Mouse (Mus musculus) embryonic facial prominence, embryonic 12.5 days (tissue): Measurements from ENCODE around the gene Ccdc8. TPM values are rescaled to one million over a fixed set of nuclear protein-coding genes. Genes with fewer than 3 reads are reported as not detected.

Experiments used
- ATAC-seq: fragments of 200-750 bp; cut with Nextera tagmentation; 2 replicates; pipeline ENCODE4 v1.8.0; 2017; ENCODE audit not compliant: insufficient number of reproducible peaks, insufficient read depth, low FRiP score, low TSS enrichment
- H3K27ac ChIP-seq: fragments of 300-500 bp; sonication (generic); 2 replicates; pipeline ENCODE4 v1.5.1; 2016; ENCODE audit warnings: mild to moderate bottlenecking
- H3K27me3 ChIP-seq: fragments of 300-500 bp; sonication (generic); 2 replicates; pipeline ENCODE4 v1.6.1; 2016; ENCODE audit warnings: mild to moderate bottlenecking, moderate library complexity
- H3K36me3 ChIP-seq: fragments of 300-500 bp; sonication (generic); 2 replicates; pipeline ENCODE4 v1.6.1; 2016; ENCODE audit warnings: mild to moderate bottlenecking
- H3K4me1 ChIP-seq: fragments of 300-500 bp; sonication (generic); 2 replicates; pipeline ENCODE4 v1.6.1; 2016
- H3K4me2 ChIP-seq: fragments of 300-500 bp; sonication (generic); replicated peaks from 2 replicates; pipeline ENCODE4 v1.6.1; 2016; ENCODE audit warnings: mild to moderate bottlenecking, moderate library complexity
- H3K4me3 ChIP-seq: fragments of 300-500 bp; sonication (generic); 2 replicates; pipeline ENCODE4 v1.5.1; 2016; ENCODE audit warnings: mild to moderate bottlenecking
- H3K9ac ChIP-seq: fragments of 300-500 bp; sonication (generic); 2 replicates; pipeline ENCODE4 v1.6.1; 2016; ENCODE audit warnings: mild to moderate bottlenecking, moderate library complexity
- H3K9me3 ChIP-seq: fragments of 300-500 bp; sonication (generic); 2 replicates; pipeline ENCODE4 v1.6.1; 2016; ENCODE audit warnings: mild to moderate bottlenecking, moderate library complexity
- WGBS: fragments of 180-500 bp; shearing (Covaris S2); methylation state at CpG from one replicate; pipeline ENCODE4 v1.1.7; 2016; 5-methylcytosine and 5-hydroxymethylcytosine counted together
- polyA plus RNA-seq: library from polyadenylated mRNA; unstranded; fragments of >200 nt; fragmentation: Nextera tagmentation; extraction: Ambion mirVana; gene quantifications from 2 replicates; pipeline ENCODE4 v1.2.1, GENCODE M21; 2016

Ccdc8 gene
- polyA plus RNA-seq, 1 experiment from 2014 or later, result 21.6 TPM

DNA sequence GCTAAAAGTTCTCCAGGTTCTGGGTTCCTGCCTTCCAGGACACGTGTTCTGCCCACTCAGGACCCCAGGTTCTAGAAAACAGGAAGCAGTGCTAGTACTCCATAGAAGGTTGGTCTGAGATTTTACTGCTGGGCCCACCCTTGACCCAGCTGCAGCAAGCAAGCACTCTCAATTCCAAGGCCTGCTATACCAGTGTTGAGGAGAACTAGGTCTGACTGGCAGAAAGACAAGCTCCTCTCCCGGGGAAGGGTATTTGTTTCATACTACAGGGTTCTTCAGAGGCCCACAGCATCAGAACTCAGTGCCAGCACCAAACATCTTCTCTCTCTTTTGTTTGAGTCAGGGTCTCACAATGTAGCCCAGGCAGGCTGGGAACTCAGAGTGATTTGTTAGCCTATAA lies 25.4 kb downstream of the Ccdc8 start:
- Histone ChIP-seq H3K4me1 (no peaks in the 10 kb centered on the region), H3K27me3 (no peaks in the 10 kb centered on the region), H3K36me3 (peaks cover 91% of the 10 kb centered on the region), H3K27ac (no peak overlapping the region), H3K9ac (no peak overlapping the region), H3K4me3 (no peak overlapping the region), H3K9me3 (no peaks in the 10 kb centered on the region), H3K4me2 (no peak overlapping the region)
- 87% methylated on average over 2 of the region's 2 CpGs for WGBS
- ATAC-seq, result no peak

DNA sequence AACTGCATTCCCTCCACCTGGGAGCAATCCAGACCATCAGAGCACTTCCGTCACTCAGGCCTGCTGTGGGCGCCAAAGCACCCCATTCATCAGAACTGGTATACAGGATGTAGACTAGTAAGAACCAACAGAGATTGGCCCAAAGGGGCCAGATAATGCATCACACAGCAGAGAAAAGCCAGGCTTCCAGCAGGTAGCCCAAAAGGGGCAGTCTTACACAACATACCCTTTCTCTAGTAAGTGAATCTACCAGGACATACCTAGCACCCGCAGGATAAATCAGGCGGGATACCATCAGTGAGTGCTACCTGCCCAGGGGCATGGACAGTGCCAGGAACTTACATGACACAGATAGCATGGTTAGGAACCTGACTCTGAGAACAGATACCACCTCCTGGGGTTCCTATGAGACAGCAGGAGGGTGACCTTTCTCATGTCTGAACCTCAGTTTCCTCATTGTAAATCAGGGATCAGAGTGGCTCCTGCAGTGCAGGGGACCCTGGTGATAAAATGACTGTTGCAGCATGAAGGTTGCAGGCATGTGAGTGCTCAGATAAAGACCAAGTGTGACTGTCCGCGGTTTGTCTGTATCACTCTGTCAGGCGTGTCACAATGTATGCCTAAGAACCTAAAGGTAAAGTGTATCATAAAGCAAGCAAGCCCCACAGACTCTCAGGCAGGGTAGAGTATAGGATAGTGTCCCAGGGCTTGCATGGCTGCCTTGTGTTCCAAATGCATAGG lies 27.1 kb downstream of the Ccdc8 start:
- WGBS, result 89% methylated on average over 7 of the region's 7 CpGs
- H3K36me3 ChIP-seq, result peaks cover 83% of the 10 kb centered on the region

DNA sequence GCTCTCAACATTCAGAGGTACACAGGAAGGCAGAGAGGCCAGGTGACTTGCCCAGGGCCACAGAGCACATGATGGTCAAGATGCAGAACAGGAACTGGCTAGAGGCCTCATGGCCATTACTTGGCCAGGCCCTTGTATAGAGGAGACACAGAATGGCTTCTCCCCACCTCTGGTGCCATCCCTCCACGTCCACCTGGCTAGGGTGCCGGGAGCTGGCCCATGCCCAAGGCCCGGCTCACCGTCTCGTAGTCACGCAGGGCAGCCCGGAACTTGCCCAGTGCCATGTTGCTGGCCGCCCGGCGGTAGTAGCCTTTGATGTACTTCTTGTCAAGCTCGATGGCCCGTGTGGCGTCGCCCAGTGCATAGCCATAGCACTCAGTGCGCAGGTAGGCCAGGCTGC lies 29.7 kb downstream of the Ccdc8 start:
- Histone ChIP-seq H3K9ac (no peak overlapping the region), H3K36me3 (peaks cover 65% of the 10 kb centered on the region), H3K4me3 (no peak overlapping the region), H3K4me1 (peaks cover 22% of the 10 kb centered on the region), H3K27ac (no peak overlapping the region), H3K4me2 (no peak overlapping the region), H3K27me3 (no peaks in the 10 kb centered on the region), H3K9me3 (no peaks in the 10 kb centered on the region)
- 95% methylated on average over 15 of the region's 15 CpGs for WGBS
- ATAC-seq, result no peak

More for the DNA sequence above, 27.1 kb downstream of the Ccdc8 start:
- H3K27ac ChIP-seq, result no peak overlapping the region
- H3K4me2 ChIP-seq, result no peak overlapping the region
- no peak overlapping the region for H3K9ac ChIP-seq
- no peaks in the 10 kb centered on the region for H3K9me3 ChIP-seq
- H3K4me1 ChIP-seq, result no peaks in the 10 kb centered on the region; the same call in 1 of the 2 replicates
- no peaks in the 10 kb centered on the region for H3K27me3 ChIP-seq
- no peak overlapping the region for H3K4me3 ChIP-seq
- ATAC-seq, result no peak

DNA sequence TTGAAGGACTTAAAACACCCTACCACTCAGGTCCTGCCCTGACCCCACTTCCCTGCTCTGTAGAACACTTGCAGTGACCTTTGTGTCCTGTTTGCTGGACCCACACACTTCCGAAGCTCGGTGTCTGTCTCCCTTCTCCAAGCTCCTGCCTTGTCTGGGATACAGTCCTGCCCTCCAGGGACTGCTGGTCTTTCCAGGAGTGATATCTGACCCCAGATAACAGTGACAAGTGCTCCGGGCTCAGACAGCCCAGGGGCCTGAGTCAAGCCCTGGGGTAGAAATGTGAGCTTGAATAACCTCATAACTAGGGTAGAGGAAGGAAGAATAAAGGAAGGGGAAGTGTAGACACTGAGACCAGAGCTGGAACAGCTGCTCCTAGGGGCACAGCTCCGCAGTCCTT lies 31.2 kb downstream of the Ccdc8 start:
- no peak overlapping the region for H3K27ac ChIP-seq
- H3K4me3 ChIP-seq, result no peak overlapping the region
- WGBS, result 79% methylated on average over 4 of the region's 4 CpGs
- no peak for ATAC-seq
- peaks cover 57% of the 10 kb centered on the region for H3K36me3 ChIP-seq
- H3K4me2 ChIP-seq, result no peak overlapping the region
- no peak overlapping the region for H3K9ac ChIP-seq
- H3K4me1 ChIP-seq, result peaks cover 22% of the 10 kb centered on the region
- no peaks in the 10 kb centered on the region for H3K9me3 ChIP-seq
- H3K27me3 ChIP-seq, result no peaks in the 10 kb centered on the region

DNA sequence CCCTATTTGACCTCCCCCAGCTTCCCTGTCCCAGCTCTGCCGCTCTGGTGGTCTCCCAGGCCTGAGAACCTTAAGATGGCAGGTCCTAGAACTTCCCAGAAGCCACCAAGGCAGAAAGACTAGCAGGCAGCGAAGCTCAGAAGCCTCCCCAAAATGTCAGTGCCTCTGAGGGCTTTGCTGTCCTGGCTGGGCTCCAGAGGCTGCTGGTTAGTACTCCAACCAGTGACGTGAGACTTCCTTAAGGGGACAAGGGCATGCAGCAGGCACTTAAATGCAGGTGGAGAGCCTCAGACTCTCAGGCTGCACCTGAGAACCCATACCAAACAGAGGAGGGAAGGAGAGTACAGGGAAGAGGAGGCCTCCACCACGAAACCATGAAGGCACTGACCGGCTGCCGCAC lies 31.6 kb downstream of the Ccdc8 start:
- peaks cover 53% of the 10 kb centered on the region for H3K36me3 ChIP-seq
- H3K4me3 ChIP-seq, result no peak overlapping the region
- H3K27me3 ChIP-seq, result no peaks in the 10 kb centered on the region
- H3K4me1 ChIP-seq, result peaks cover 22% of the 10 kb centered on the region
- 90% methylated on average over 6 of the region's 6 CpGs for WGBS
- no peak for ATAC-seq
- H3K4me2 ChIP-seq, result no peak overlapping the region
- H3K9ac ChIP-seq, result no peak overlapping the region
- no peak overlapping the region for H3K27ac ChIP-seq
- H3K9me3 ChIP-seq, result no peaks in the 10 kb centered on the region

DNA sequence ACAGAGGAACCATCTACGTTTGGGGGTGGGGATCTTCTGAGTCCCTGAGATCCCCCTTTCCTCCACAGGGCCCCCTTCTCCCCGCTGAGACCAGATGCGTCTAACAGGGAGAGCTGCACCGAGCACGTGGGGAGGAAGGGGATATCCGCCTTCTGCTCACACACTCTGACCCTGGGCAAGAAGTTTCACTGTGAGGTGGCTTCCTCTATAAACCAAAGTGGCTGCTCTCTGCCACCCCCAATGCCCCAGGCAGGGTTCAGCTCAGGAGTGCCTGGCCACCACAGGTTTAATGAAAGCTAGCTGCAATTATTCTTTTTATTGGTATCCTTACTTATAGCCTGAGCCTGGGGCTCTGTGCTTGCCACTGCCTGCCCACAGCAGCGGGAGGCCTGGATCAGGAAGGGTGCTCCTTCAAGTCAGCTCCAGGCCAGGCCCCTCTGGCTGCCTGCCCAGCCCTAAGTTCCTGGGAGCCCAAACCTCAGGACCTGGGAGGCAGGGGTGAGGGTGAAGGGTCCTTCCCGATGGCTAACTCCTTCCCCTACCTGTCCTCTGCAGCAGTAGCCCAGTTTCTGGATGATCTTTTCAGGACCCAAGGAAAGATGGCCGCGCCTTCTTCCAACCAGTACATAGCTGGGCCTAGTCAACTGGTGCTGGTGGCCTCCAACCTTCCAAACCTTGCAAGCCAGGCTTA lies 32.5 kb downstream of the Ccdc8 start:
- H3K4me2 ChIP-seq, result no peak overlapping the region
- H3K36me3 ChIP-seq, result peaks cover 45% of the 10 kb centered on the region
- 85% methylated on average over 10 of the region's 10 CpGs for WGBS

DNA sequence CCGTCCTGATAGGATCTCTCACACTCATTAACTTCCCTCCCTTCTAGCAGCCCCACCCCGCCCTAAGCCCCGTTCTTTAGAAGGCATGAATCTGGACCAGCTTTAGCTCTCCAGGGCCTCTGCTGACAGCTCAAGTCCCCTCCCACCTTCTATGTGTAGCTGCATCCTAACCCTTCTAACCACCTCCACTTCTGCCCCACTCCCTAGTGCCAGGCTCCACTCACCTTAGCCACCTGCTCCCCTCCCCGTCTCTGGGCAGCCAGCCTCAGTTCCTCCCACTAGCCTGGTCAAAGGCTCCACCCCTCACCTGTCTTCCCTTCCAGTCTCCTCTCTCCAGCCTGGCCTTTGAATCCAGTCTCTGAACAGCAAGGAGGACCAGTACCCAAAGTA lies 33.0 kb downstream of the Ccdc8 start:
- H3K4me2 ChIP-seq, result 0 out of 2 replicates have a peak overlapping the region, but pooled peaks have one; percentile 83

More for the DNA sequence above, 32.5 kb downstream of the Ccdc8 start:
- H3K27ac ChIP-seq, result no peak overlapping the region
- no peak for ATAC-seq
- H3K27me3 ChIP-seq, result no peaks in the 10 kb centered on the region
- peaks cover 22% of the 10 kb centered on the region for H3K4me1 ChIP-seq
- no peaks in the 10 kb centered on the region for H3K9me3 ChIP-seq
- H3K9ac ChIP-seq, result peak overlapping the region; percentile 84
- no peak overlapping the region for H3K4me3 ChIP-seq

DNA sequence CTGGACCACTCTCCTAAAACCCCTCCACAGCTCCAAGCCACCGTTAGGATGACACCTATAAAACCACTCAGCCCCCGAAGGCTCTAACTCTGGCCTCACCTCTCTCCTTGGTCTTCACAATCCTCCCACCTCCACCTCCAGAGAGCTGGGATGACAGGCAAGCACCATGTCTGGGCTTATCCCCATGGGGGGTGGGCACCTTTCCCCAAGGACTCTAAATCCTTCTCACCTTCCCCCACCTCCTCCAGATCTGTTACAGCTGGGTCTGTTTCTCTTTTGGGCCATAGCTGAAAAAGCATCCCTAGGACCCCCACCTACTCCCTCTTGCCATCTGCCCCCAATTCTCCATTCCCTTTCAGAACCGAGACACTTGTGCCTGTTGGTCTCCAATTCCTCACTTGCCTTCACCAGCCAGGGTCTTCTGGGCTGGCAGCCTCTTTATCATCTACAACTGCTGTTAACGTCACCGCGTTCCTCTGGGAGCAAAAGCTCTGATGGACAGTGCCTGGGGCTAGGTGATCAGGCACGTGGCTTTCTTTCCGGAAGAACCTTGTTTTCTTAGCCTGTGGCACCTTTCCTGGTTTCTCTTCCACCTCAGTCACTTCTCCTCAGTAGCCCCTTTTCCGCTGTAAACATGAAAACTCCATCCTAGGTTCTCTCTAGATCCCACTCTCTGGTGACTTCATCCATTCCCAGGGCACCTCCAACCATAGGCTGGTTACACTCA lies 33.6 kb downstream of the Ccdc8 start:
- Histone ChIP-seq H3K9ac (peak overlapping the region; percentile 84), H3K4me1 (peaks cover 22% of the 10 kb centered on the region), H3K9me3 (no peaks in the 10 kb centered on the region), H3K27ac (no peak overlapping the region), H3K36me3 (peaks cover 34% of the 10 kb centered on the region), H3K4me3 (peak overlapping the region; percentile 89), H3K27me3 (no peaks in the 10 kb centered on the region), H3K4me2 (peak overlapping the region; percentile 83)
- ATAC-seq, result no peak
- 59% methylated on average over 9 of the region's 9 CpGs for WGBS

More for the DNA sequence above, 33.0 kb downstream of the Ccdc8 start:
- no peaks in the 10 kb centered on the region for H3K9me3 ChIP-seq
- ATAC-seq, result no peak
- H3K4me1 ChIP-seq, result peaks cover 22% of the 10 kb centered on the region
- H3K36me3 ChIP-seq, result peaks cover 40% of the 10 kb centered on the region
- WGBS, result 75% methylated on average over 4 of the region's 4 CpGs
- H3K9ac ChIP-seq, result peak overlapping the region; percentile 84; the same call in 1 of the 2 replicates
- no peak overlapping the region for H3K27ac ChIP-seq
- H3K27me3 ChIP-seq, result no peaks in the 10 kb centered on the region
- no peak overlapping the region for H3K4me3 ChIP-seq

DNA sequence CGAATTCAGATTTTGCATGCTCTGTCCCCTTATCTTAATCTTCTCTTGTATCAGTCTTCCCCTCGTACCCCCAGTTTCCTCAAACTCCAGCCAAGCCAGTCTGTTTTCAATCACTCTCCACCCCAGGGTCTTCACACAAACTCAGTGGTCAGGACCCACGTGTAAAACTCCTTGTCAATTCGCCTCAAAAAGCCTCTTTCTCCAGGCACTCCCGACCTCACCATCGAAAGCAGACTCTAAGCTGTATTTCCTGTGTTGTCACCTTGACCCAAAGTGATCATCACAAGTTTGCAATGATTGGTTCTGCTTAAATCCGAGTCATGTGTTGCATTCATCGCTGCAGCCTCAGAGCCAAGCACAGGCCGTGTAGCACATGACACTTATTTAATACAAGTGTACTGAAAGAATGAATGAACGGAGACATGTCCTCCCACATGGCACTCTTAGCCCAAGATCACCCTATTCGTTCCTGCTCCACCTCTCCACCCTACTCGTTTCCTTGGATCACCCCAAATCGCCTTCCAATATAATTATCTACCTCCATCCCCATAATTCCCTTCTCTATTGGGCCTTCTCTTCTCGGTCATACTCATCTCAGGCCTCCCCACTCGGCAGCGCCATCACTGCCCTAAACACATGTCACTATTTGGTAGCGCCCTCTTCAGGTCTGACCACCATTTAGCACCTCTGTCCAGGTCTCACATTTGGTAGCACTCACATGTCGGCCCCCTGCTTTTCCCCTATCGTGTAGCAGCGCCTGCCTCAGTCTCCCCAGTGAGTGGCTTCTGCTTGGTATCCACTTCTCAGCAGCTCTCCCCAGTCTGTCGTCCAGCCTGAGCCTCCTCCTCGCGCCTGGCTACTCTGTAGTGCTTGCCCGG lies 34.4 kb downstream of the Ccdc8 start:
- Histone ChIP-seq H3K27me3 (no peaks in the 10 kb centered on the region), H3K9me3 (no peaks in the 10 kb centered on the region), H3K4me3 (peak overlapping the region; percentile 89), H3K9ac (peak overlapping the region; percentile 84), H3K4me2 (peak overlapping the region; percentile 83), H3K27ac (peak overlapping the region; percentile 72; the same call in 1 of the 2 replicates), H3K4me1 (peaks cover 22% of the 10 kb centered on the region), H3K36me3 (peaks cover 25% of the 10 kb centered on the region)
- ATAC-seq, result 0 out of 2 replicates have a peak, but pooled peaks have one; percentile 0
- 6% methylated on average over 24 of the region's 24 CpGs for WGBS

DNA sequence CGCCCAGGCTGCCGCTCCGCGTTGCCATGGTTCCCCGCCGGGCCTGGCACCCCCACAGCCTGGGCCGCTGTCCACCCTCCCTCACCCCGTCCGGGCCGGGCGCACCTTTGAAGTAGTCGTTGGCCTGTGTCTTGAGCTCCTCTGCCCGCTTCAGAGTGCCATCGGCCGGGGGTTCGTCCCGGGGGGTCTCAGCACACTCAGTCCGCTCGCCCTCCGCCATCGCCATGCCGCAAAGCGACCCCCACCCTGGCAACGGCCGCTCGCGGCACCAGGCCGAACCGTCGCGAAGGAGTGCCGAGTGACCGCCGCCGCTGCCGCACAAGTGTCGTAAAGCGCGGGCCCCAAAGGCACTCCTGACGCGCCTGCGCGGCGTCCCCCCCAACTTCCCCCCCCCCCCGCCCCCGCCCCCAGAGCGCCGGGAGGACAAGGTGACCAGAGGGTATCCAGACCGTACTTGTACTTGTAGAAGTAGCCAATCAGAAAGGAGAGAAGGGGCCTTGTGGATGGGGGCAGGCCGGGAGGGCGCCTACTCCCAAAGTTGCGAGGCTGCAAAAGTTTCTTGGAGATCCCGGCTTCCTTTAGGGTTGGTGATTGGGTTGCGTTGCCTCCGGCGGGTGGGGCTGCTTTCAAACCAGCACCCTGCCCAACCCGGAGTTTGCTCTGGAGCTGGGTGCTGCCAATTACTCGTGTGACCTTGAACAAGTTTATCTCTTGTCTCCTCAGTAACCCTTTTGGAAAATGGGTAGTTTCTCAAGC lies 35.3 kb downstream of the Ccdc8 start, which contains the start of gene Ppp5c:
TSS of gene Ppp5c (minus strand) at position 337 of the 756 bp plus-strand sequence.
- under 1% methylated on average over 57 of the region's 58 CpGs for WGBS
- Histone ChIP-seq H3K36me3 (peaks cover 20% of the 10 kb centered on the region), H3K27me3 (no peaks in the 10 kb centered on the region), H3K4me1 (peaks cover 22% of the 10 kb centered on the region), H3K9me3 (no peaks in the 10 kb centered on the region), H3K9ac (peak within 1 kb of the TSS; percentile 84), H3K27ac (peak within 1 kb of the TSS; percentile 72), H3K4me2 (peak within 1 kb of the TSS; percentile 83), H3K4me3 (peak within 1 kb of the TSS; percentile 89)
- ATAC-seq, result peak; percentile 71
